Mouse (Mus musculus) spleen, adult 18-20 months (tissue): ENCODE measurements around the gene Rreb1.

Experiments
- DNase-seq, 2 experiments: peaks; one replicate each; pipeline ENCODE4 v3.0.0; 2022; ENCODE audit warnings: mixed read lengths in 2 of 2

Rreb1 gene

DNA sequence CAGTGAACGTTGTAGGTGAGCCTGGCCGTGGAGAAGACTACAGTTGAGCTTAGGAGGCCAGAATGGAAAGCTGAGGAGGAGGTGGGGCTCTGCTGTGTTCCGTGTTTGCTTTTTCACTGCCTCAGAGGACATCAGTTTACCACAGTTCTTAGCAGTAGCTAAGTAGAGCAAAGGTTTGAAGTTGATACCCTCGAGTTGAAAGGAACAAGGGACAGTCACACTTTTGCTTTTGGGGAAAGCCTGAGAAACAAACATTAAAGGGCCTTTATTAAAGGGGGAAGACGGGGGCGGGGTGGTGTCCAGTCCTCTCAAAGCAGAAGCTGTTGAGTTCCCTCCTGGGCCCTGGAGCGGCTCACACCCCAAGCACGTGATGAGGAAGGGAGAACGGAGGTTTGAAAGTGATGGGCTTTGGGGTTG is 1.1 kb downstream of the Rreb1 start:
- DNase-seq, result peak; percentile 34 to 44

DNA sequence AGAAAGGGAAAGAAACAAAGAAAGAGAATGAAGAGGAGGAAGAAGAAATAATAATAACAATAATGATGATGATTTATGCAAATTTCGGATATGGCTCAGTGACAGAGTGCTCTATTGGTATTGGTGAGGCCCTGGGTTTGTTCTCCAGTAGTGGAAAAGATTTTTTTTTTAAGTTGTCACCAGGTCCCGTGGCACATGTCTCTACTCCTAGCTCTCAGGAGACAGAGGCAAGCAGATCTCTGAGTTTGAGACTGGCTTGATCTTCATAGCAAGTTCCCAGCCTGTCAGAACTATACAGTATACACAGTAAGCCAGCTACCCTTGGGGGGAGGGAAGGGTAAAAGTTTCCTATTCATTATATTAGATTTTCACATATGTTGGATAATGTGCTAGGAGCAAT is 3.4 kb downstream of the Rreb1 start:
- no peak for DNase-seq

DNA sequence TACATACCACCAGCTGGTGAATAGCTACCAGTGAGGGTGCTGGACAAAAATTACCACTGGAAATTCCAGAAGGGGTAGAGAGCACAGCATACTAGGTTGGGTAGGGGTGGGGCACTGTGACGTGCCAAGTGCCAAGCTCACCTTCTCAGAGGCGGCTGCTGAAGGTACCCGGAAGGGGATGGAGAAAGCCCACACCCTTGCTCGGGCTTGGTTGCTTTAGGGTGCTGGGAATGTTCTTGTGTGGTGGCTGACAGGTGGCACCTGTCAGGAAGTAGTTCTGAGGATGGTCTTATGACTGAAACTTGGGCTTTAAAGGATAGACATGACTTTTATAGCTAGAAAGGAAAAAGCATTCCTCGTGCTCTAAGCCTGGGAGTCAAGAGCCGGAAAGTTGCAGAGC is 3.9 kb downstream of the Rreb1 start:
- DNase-seq, result no peak

DNA sequence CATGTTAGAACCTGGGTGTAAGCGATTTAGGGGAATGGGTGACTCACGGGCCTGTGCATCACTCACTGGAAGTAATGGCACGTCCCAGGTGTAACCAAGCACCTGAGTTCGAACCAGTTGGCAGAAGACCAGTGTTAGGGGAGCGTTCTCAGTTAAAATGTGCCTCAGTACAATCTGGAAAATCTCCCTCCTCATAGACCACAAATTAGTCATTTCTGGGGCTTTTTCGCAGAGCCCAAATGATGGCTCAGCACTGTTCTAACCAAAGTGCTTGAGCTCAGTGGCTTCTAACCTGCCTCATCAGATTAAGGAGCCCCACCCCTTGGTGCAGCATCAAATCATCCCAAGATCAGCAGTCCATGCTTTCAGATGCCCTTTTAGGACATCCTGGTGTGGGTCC is 5.5 kb downstream of the Rreb1 start:
- DNase-seq, result no peak

DNA sequence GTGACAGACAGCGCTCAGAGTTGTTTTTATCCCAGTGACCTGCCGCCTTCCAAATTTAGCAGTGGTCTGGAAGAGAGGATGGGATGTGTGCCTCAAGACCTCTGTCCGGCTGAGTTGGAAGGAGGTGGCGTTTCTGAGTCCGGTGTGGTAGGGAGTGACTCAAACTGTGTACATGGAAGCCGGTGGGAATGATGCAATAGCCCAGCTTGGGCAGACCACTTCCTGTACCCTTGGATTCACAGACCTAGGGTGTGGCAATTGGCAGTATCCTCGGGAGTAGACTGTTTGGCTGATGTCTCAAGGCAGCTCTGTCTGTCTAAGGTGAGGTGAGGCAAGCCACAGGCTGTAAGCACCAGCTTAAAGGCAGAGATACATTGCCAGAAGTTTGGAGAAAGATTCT is 6.0 kb downstream of the Rreb1 start:
- no peak for DNase-seq

DNA sequence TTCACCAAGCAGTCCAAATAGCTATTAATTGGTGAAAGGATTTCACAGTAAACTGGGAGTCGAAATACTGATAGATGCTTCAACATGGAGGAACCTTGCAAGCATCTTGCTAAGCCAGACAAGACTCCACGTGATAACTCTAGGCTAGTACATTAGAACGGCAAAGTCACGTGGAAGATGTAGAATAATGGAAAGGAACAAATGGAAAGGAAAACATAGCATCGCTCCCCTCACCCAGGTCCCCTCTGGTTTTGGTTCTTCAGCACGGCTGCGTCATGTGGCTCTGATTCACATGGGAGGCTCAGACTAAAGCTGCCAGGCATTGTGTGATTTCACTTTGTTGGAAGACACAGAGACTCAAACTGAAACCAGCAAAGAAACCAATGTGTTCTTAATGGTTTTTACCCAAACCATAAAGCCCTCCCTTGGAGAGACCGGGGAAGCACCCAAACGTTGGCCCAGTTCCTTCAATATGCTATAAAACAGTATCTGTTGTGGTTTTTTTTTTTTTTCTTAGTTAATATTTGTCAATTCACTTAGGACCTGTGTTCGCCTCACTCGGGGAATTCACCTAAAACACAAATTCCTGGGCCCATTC is 14.6 kb downstream of the Rreb1 start:
- DNase-seq, result no peak

DNA sequence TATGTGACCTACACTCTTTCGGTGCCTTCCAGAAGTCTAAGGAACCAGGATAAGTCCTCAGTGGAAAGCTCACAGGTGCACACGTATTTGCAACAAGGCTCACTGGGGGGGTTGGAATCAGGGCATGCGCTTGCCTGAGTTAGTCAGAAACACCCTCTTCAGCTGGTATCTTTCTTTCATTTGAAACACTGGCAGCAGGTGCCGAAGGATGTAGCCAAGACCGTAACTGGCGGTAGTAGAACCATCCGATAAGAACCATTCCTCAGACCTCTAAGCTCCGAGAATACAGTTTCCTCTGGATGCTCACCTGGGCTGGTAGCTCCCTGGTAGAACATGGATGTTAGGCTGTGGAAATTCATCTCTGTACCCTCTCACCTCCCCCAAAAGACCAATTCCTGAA is 20.6 kb downstream of the Rreb1 start:
- DNase-seq, result no peak

DNA sequence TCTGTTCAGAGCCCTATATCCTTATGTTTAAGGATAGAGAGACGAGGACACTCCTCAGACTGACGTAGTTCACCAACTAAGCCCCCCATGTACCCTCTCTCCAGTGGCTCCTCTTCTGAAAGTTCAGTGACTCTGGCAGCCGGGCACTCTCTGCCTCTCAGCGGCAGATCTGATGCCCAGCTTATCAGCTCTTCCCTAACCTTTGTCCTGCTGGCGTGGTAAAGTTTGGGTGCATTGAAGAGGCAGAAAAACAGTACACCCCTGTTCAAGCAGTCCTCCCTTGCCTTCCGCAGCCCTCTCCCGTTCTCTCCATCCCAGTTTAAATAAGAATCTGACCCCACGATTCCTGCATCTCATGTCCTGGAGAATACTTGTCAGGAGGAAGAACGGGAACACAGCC is 21.2 kb downstream of the Rreb1 start:
- no peak for DNase-seq

DNA sequence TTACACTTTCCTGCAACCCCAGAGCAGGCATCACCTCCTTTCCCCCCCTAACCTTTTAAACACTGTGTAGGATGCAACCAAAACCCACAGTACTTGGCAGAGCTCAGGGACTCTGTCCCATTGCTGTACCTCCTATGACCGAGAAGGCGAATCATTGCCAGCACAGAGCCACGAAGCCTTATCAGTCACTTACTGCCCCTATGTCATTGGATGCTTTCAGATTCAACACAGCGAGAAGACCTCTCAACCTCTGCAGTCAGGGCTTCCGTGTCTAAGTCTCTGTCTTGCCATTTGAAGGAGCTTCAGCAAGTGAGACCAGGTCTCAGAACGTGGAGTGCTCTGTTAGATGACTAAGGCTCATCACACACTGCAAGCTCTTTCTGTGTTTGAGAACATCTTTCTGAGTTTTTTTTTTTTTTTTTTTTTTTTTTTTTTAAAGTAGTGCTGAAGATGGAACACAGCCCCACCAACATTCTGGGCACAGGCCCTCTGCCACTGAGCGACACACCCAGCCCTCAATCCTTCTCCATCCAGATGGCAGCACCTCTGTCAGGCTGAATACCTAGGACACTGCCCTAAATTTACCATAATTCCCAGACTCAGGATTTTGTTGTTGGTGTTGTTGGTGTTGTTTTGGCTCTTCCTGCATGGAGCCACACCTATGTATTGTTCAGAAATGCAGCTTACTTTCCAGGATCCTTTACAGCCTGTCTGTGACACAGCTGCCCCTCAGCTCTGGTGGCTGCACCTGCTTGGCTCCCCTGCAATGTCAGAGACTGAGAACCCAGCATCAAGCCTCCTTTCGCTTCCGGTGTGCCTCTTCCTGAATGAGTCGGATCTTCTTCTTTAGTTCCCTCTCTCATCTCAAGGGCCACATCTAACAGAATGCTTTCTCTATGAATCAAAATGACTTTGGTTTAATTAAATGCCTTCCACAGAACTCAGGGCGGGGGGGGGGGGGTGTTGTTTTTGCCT is 23.2 kb downstream of the Rreb1 start:
- DNase-seq, result peak; percentile 21 to 44

DNA sequence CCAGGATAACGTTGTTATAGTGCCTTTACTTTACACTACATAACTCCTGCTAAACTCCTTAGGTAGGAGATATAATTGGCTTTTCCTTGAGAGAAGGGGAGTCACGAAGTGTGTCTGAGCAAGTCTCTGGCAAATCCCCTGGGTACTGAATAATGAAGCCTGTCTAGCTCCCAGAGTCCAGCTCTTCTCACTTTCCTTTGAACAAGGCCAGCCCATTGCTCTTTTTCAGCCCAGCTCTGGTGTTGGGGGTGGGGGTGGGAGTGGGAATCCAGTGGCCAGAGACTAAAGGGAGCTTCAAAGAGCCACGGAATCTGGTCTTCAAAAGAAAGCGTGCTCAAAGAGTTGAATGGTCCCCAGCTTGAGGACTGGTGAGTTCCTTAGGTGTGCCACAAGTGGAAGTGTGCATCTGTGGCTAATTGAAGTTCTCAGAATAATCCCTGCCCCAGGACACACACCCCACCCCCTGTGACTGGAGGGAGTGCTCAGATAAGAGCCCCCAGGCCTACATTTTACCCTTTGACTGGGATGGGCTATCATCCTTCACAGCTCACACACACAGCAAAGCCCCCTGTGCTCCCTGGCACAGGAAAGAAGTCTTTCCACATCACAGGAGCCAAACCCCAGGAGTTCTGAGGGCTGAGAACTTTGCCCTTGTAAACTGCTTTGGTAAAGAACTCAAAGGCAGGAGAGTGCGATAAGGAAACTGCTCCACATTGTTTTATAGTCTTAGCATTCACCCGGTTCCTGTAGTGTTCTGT is 24.2 kb downstream of the Rreb1 start:
- no peak for DNase-seq

DNA sequence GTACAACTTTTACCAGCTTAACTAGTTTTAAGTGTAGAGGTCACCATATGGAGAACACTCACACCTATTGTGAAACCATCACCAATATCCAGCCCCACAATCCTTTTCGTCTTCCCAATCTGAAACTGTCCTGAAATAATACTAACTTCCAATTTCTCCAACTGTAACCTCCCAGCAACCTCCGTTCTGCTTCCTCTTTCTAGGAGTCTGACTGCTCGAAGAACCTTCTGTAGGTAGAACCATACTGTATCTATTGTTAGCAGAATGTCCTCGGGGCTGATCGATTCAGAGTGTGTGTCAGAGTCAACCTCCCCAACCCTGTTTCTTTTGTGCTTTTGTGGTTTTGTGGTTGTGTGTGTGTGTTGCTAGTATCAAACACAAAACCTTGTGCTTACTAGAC is 25.0 kb downstream of the Rreb1 start:
- DNase-seq, result no peak

DNA sequence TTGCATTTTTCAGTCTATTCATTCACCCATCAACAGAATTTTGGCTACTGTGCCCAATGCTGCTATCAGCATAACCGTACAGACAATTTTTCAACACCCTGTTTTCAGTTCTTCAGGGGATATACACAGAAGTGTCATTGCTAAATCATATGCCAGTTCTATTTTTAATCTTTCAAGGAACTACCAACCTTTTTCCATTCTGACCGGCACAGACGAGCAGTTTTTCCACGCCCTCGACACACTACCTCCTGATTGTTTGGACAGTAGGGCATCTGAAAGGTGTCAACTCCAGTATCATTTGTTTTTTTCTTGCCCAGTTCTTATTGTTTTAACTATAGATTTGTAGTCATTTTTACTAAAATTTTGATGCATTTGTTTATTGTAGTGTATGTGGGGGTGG is 25.8 kb downstream of the Rreb1 start:
- no peak for DNase-seq

DNA sequence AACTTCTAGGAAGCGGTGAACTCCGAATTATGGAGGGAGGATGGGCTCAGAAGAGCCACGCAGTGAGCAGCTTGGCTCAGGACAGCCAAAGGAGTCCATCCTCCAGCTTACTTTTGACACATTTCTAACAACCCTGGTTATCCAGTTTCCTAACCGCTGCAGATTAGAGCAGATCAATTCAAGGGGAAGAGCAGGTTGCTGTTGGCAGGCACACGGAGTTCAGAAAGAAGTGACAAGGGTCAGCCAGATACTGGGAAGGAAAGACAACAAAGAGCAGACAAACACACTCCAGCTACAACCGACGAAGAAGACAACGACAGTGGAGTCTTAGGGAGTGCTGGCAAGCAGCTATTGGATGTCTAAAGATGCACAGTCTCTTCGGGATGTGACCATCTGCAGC is 36.8 kb downstream of the Rreb1 start:
- no peak for DNase-seq

DNA sequence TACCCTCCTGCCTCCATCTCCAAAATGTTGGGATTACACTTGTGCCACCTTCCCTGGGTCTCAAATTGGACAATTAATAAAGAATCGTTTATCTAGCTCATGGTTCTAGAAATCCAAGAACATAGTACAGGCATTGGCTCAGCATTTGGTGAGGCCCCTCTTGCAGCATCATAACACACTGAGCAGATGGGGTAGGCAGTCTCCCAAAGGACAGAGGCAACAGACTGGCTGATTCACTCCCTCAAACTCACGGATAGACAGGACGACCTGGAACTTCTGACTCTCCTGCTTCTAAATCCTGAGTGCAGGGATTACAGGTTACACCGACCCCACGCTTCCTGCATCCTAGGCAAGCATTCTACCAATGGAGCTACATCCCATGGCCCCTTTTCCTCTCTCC is 38.5 kb downstream of the Rreb1 start:
- no peak for DNase-seq

DNA sequence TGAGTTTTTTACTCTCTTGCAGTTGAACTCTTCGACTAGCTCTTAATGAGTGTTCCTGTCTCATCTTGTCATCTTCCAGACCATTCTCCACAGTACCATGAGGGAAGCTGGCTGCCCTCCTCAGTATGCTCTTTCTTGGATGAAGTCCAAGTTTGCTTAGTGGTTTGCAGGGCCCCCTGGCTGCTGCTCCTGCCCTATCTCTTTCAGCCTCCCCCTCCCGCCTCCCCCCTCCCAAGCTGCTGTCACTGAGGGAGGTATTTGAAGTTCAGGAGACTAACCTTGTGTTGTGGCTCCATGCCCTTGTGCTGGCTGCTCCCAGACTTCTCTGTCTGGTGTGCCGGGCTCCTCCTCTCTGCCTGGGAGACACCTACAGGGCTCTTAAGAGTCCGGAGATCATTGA is 43.2 kb downstream of the Rreb1 start:
- no peak for DNase-seq

DNA sequence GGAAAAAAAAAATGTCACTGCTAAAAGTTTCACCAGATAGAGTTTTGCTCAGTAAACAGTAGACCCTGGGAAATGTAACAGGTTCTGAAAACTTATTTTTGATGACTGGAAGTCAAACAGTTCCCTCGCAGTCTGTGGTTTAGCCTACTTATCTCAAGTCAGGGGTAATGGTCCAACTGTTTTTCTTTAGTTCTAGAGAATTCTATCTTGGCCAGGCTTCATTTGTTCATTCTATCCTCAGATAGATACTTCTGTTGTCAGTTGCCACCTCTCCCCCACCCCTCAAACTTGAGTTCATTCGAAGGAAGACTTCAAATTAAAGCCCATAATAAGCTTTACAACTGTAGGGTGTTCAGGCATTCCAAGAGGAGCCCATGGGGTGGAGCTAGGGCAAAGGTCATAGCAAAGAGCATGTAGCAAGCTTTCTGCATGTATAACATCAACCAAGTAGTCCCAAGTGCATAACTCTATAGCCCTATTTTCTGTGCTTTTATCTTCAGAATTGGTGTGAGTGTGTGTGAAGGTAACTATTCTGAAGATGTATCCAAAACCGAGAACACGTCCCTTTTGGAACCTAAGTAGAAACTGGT is 46.2 kb downstream of the Rreb1 start:
- no peak for DNase-seq

DNA sequence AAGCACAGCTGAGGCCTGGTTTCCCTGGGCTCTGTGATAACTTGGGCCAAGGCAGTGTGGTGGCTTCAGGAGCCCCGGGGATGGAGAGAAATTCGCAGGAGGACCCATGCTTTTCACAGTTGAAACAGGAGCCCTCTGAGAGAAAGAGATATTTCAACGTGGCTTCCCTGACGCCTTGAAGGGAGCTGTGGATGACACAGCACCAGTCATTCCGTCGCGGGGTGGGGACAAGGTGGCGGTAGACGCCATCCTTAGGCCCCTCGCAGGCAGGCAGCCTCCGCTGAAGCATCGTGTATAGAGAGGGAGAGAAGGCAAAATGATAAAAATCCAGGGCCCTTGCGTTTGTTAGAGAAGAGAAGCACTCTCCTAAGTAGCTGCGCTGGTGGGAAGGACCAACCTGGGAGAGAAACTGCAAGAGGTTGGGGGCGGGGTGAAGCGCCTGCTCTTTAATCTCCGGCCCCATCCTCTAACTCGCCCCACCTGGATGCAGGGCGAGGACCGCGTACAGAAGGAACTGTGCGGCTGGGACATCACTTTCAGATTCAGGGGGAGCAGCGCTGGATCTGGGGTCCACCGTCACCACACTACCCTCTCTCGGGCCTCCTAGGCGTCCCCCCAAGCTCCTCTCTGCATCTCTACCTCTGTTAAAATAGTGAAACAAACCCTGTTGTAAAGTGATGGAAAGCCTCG is 46.9 kb downstream of the Rreb1 start:
- DNase-seq, result peak; percentile 18 to 45

DNA sequence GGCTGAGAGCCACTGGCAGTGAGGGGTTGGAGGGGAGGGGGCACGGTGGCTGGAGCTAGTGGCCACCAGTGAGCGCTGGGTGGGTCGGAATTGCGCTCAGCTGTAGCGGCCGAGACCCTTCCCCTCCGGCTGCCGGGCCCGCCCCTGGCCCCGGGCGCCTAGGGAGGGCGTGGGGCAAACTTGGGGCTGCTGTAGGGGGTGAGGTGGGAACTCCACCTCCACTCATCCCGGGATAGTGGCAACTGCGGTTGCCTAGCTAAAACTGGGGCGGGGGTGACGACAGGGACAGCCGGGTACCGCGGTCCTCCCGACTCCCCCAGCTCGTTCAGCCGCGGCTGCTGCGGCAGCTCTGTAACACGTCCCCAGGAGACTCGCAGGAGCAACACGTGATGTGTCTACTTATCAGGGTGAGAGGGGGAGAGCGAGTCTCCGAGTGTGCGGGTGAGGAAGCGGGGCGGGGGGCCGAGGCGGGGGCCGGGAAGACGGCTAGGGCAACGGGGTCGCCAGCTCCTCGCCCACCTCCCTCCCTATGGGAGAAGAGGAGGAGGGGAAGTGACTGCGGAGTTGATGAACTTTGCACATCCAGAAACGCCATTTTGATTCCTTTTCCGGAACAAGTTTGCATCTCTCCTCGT is 47.6 kb downstream of the Rreb1 start:
- peak; percentile 60 to 65 for DNase-seq

DNA sequence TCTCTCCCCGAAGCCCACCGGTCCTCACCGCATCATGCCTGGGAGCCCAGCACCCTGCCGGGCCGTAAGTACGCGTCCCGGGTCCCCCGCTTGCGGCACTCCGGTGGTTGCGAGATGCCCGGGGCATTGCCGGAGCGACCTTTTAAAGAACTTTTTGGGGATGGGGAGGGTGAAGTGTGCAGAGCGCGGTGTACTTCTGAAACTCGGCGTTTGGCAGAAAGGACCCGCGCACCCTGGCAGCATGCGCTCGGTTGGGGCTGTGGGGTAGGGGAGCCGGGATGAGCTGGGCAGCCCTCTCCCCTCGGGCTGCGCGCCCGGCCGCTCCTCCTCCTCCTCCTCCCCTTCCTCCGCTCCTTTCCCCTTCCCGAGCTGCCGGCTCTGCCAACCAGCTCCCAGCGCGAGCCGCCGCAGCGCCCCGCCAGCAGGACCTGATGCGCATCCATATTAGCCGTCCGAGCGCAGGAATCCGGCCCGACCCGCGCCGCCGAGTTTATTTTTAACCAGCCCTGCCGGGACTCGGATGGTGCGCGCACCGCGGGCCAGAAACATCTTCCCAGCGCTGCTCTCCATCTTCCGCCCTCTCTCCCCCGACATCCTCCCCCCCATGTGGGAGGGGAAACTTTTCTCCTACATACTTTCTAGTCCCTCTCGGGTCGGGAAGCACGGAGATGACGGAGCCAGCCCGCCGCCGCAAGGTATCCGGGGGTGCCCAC is 48.2 kb downstream of the Rreb1 start:
- peak; percentile 45 to 59 for DNase-seq

DNA sequence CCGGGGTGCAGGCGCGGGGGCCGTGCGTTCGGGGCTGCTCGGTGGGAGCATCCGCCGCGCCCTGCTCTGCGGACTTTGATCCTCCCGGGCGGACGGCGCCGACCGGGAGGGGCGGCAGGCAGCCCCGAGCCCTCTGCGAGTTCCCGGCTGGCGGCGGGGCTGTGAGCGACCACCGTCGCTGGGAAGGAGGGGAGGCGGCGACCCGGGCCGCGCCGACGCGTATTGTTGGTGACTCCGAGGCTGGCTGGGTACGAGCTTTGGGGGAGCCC is 48.7 kb downstream of the Rreb1 start:
- DNase-seq, result no peak

DNA sequence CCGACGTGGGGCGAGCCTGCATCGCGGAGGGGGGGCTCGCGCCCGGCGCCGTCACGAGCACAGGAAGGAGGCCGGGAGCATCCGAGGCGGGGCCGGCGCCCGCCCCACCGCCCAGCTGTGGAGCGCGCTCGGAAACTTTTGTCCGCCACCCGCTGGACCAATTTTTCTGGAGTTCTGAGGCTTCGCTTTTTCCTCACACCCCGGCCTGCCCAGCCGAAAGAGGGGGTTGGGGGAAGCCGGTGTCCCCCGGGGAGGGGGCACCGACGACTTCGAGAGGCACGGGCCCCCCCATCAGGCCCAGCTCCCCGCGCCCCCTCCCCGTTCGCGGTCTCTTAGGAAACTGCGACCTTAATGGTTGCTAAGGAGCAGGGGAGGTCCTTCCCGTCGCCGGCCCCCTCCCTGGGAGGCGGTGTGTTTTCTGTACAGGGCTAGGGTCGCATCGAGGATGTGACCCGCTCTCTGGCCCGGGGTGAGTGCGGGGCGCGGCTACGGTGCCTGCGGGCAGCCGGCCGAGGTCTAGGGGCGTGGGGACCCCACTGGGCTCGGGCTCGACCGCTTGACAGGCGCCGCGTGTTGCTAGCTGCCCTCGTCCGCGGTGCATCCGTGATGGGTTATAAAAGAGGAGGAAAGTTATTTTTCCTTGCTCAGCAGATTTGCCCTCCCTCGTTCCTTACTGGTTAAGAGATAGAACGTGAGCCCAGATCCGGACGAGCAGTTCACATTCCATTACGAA is 49.2 kb downstream of the Rreb1 start:
- DNase-seq, result peak; percentile 68 to 76
